Mouse (Mus musculus): ENCODE results near the gene Pidd1. TPM values are rescaled to one million over a fixed set of nuclear protein-coding genes. Genes with fewer than 3 reads are reported as not detected.

Pidd1 gene
- polyA plus RNA-seq, 1 experiment = 5.6 TPM

- H3K9me3 ChIP-seq (ENCODE audit: control insufficient read depth, low read length) = peaks cover 7% of the 10 kb centered on the region
- TF ChIP-seq TAL1 (IDR thresholded peaks at IDR 0.05; ENCODE audit: low read length) (no peak), GATA1 (IDR thresholded peaks at IDR 0.05; ENCODE audit: low read length) (no peak)
- peaks cover 87% of the 10 kb centered on the region for H3K36me3 ChIP-seq (ENCODE audit: control insufficient read depth)
- peaks cover 12% of the 10 kb centered on the region for H3K4me1 ChIP-seq (ENCODE audit: control insufficient read depth)
- no peaks in the 10 kb centered on the region; the same call in 1 of the 2 replicates for H3K27me3 ChIP-seq (ENCODE audit: control insufficient read depth)
- no peak overlapping the region for H3K4me3 ChIP-seq (replicated peaks)
Observed at GRCm38 (mm10) chr7:141405466-141405865, 38.4 kb downstream of the Pidd1 start.

GRCm38 (mm10) chr7:141403305-141403704 lies 40.5 kb downstream of the Pidd1 start:
- H3K4me1 ChIP-seq (ENCODE audit: control insufficient read depth) = peaks cover 2% of the 10 kb centered on the region
- peaks cover 7% of the 10 kb centered on the region for H3K9me3 ChIP-seq (ENCODE audit: control insufficient read depth, low read length)
- H3K4me3 ChIP-seq (replicated peaks) = no peak overlapping the region
- TF ChIP-seq TAL1 (IDR thresholded peaks at IDR 0.05; ENCODE audit: low read length) (no peak), GATA1 (IDR thresholded peaks at IDR 0.05; ENCODE audit: low read length) (no peak)
- H3K36me3 ChIP-seq (ENCODE audit: control insufficient read depth) = peaks cover 88% of the 10 kb centered on the region
- no peaks in the 10 kb centered on the region; the same call in 1 of the 2 replicates for H3K27me3 ChIP-seq (ENCODE audit: control insufficient read depth)

GRCm38 (mm10) chr7:141395348-141395747 lies 48.5 kb downstream of the Pidd1 start:
- Histone ChIP-seq H3K4me3 (replicated peaks) (peak overlapping the region; percentile 47), H3K4me1 (ENCODE audit: control insufficient read depth) (peaks cover 56% of the 10 kb centered on the region), H3K36me3 (ENCODE audit: control insufficient read depth) (peaks cover 66% of the 10 kb centered on the region), H3K27me3 (ENCODE audit: control insufficient read depth) (no peaks in the 10 kb centered on the region), H3K9me3 (ENCODE audit: control insufficient read depth, low read length) (no peaks in the 10 kb centered on the region)
- TF ChIP-seq TAL1 (IDR thresholded peaks at IDR 0.05; ENCODE audit: low read length) (no peak), GATA1 (IDR thresholded peaks at IDR 0.05; ENCODE audit: low read length) (no peak)

- peak overlapping the region; percentile 47 for H3K4me3 ChIP-seq (replicated peaks)
- peaks cover 60% of the 10 kb centered on the region for H3K36me3 ChIP-seq (ENCODE audit: control insufficient read depth)
Observed at GRCm38 (mm10) chr7:141394771-141395170, 49.1 kb downstream of the Pidd1 start.

GRCm38 (mm10) chr7:141394158-141394557 lies 49.7 kb downstream of the Pidd1 start:
- Histone ChIP-seq H3K9me3 (ENCODE audit: control insufficient read depth, low read length) (no peaks in the 10 kb centered on the region), H3K36me3 (ENCODE audit: control insufficient read depth) (peaks cover 54% of the 10 kb centered on the region), H3K27me3 (ENCODE audit: control insufficient read depth) (no peaks in the 10 kb centered on the region), H3K4me3 (replicated peaks) (peak overlapping the region; percentile 70), H3K4me1 (ENCODE audit: control insufficient read depth) (peaks cover 66% of the 10 kb centered on the region)
- peak; percentile 34; the same call in 1 of the 3 replicates for TF ChIP-seq TAL1 (IDR thresholded peaks at IDR 0.05; ENCODE audit: low read length)
- TF ChIP-seq GATA1 (IDR thresholded peaks at IDR 0.05; ENCODE audit: low read length) = peak; percentile 83

More at GRCm38 (mm10) chr7:141394771-141395170, 49.1 kb downstream of the Pidd1 start:
- Histone ChIP-seq H3K4me1 (ENCODE audit: control insufficient read depth) (peaks cover 60% of the 10 kb centered on the region), H3K27me3 (ENCODE audit: control insufficient read depth) (no peaks in the 10 kb centered on the region), H3K9me3 (ENCODE audit: control insufficient read depth, low read length) (no peaks in the 10 kb centered on the region)
- no peak for TF ChIP-seq GATA1 (IDR thresholded peaks at IDR 0.05; ENCODE audit: low read length)
- no peak for TF ChIP-seq TAL1 (IDR thresholded peaks at IDR 0.05; ENCODE audit: low read length)

GRCm38 (mm10) chr7:141392552-141393222 lies 51.1 kb downstream of the Pidd1 start:
- Histone ChIP-seq H3K27me3 (ENCODE audit: control insufficient read depth) (no peaks in the 10 kb centered on the region), H3K4me1 (ENCODE audit: control insufficient read depth) (peaks cover 81% of the 10 kb centered on the region), H3K36me3 (ENCODE audit: control insufficient read depth) (peaks cover 39% of the 10 kb centered on the region), H3K9me3 (ENCODE audit: control insufficient read depth, low read length) (no peaks in the 10 kb centered on the region), H3K4me3 (replicated peaks) (peak overlapping the region; percentile 70)
- no peak for TF ChIP-seq TAL1 (IDR thresholded peaks at IDR 0.05; ENCODE audit: low read length)
- peak; percentile 71 for TF ChIP-seq GATA1 (IDR thresholded peaks at IDR 0.05; ENCODE audit: low read length)

- H3K36me3 ChIP-seq (ENCODE audit: control insufficient read depth) = peaks cover 32% of the 10 kb centered on the region
- H3K4me1 ChIP-seq (ENCODE audit: control insufficient read depth) = peaks cover 89% of the 10 kb centered on the region
Observed at GRCm38 (mm10) chr7:141391625-141392551, 51.9 kb downstream of the Pidd1 start, which contains the start of gene Taldo1. Gene Taldo1, plus strand, starts transcription at chr7:141392199.

GRCm38 (mm10) chr7:141390326-141391259 lies 53.2 kb downstream of the Pidd1 start:
- Histone ChIP-seq H3K9me3 (ENCODE audit: control insufficient read depth, low read length) (no peaks in the 10 kb centered on the region), H3K36me3 (ENCODE audit: control insufficient read depth) (peaks cover 19% of the 10 kb centered on the region), H3K4me1 (ENCODE audit: control insufficient read depth) (peaks cover 90% of the 10 kb centered on the region), H3K4me3 (replicated peaks) (peak overlapping the region; percentile 70), H3K27me3 (ENCODE audit: control insufficient read depth) (no peaks in the 10 kb centered on the region)
- TF ChIP-seq TAL1 (IDR thresholded peaks at IDR 0.05; ENCODE audit: low read length) (no peak), GATA1 (IDR thresholded peaks at IDR 0.05; ENCODE audit: low read length) (no peak)

More at GRCm38 (mm10) chr7:141391625-141392551, 51.9 kb downstream of the Pidd1 start, which contains the start of gene Taldo1:
- Histone ChIP-seq H3K4me3 (replicated peaks) (peak within 1 kb of the TSS; percentile 70), H3K27me3 (ENCODE audit: control insufficient read depth) (no peaks in the 10 kb centered on the region), H3K9me3 (ENCODE audit: control insufficient read depth, low read length) (no peaks in the 10 kb centered on the region)
- TF ChIP-seq TAL1 (IDR thresholded peaks at IDR 0.05; ENCODE audit: low read length) (no peak), GATA1 (IDR thresholded peaks at IDR 0.05; ENCODE audit: low read length) (peak; percentile 45; the same call in 1 of the 2 replicates)

Data from erythroblast, embryonic 14.5 days (primary cell).